Mouse (Mus musculus) cerebellum, adult 8-10 months (tissue): ENCODE measurements around the gene Mpg.

Experiments
- DNase-seq: peaks from one replicate; pipeline ENCODE4 v3.0.0; 2022

The Mpg gene

GRCm38 (mm10) chr11:32266776-32267175 is 40.5 kb downstream of the Mpg start:
- DNase-seq: peak; percentile 6

GRCm38 (mm10) chr11:32267188-32267884 is 41.0 kb downstream of the Mpg start, which contains the start of gene Nprl3:
Gene Nprl3, minus strand, starts transcription at chr11:32267707.
- peak; percentile 94 for DNase-seq

- peak; percentile 24 for DNase-seq
These were observed 41.7 kb downstream of the Mpg start for GRCm38 (mm10) chr11:32267964-32268363.

- no peak for DNase-seq
These were observed 42.6 kb downstream of the Mpg start for GRCm38 (mm10) chr11:32268952-32269351.

- DNase-seq: no peak
These were observed 44.9 kb downstream of the Mpg start for GRCm38 (mm10) chr11:32271178-32271577.

GRCm38 (mm10) chr11:32276347-32276746 is 50.0 kb downstream of the Mpg start, which contains the start of gene Hba-x:
Gene Hba-x, plus strand, starts transcription at chr11:32276400.
- no peak for DNase-seq

- DNase-seq: no peak
These were observed 51.6 kb downstream of the Mpg start for GRCm38 (mm10) chr11:32277736-32278457.

GRCm38 (mm10) chr11:32278458-32278957 is 52.2 kb downstream of the Mpg start:
- DNase-seq: no peak

- no peak for DNase-seq
These were observed 54.3 kb downstream of the Mpg start for GRCm38 (mm10) chr11:32280646-32281045.

GRCm38 (mm10) chr11:32281416-32282144 is 55.3 kb downstream of the Mpg start:
- no peak for DNase-seq
